In the genomic region with DNA sequence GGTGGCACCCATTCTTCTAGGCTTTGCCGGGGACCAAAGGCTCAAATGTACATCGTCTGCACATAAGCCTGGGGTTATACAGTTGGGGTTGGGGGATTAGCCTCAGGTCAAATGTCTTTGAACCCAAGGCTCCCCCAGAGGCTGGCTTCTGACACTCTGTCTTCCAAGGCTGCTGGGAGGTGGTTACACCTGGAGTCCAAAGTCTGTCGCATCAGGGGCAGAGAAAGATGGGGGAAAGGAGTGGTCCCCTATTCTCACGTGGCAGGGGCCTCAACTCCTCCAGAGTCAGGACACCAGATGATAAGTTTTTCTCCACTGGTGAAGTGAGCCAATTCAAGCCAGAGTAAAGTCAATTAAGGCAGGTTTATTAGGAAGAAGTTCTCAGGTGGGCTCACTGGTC, we compare ENCODE assay signal across 17 mouse cellular contexts.
"Had no signal": no experiment of that assay in that cellular context is flagged by ENCODE, and none has a peak within 500 bp of the region (broad histone marks: within the 10 kb centered on the region; RNA-seq: fewer than 3 reads in every experiment).

No protein-coding gene starts in this region.

- H3K4me1 ChIP-seq: limb, embryonic 10.5 days; lung, embryonic 15.5 days had no signal

- H3K27ac ChIP-seq: layer of hippocampus, adult 2 months; limb, embryonic 10.5 days; limb, embryonic 13.5 days; liver, embryonic 12.5 days; liver, embryonic 15.5 days; lung, embryonic 15.5 days had no signal

- H3K9me3 ChIP-seq: limb, embryonic 10.5 days; limb, embryonic 13.5 days; liver, embryonic 12.5 days; liver, embryonic 15.5 days; lung, embryonic 15.5 days had no signal

- H3K4me2 ChIP-seq: limb, embryonic 13.5 days; liver, embryonic 12.5 days; liver, embryonic 15.5 days; lung, embryonic 15.5 days; midbrain, embryonic 11.5 days had no signal

- H3K4me3 ChIP-seq: layer of hippocampus, adult 2 months; limb, embryonic 10.5 days; limb, embryonic 13.5 days; liver, embryonic 12.5 days; liver, embryonic 15.5 days; lung, embryonic 15.5 days had no signal

- DNase-seq: kidney, adult 11 months; kidney, postnatal 14 days; layer of hippocampus, adult 9-11 months; liver; lung, adult 18-20 months; lung, postnatal 14 days; lung, postnatal 4 days; midbrain, embryonic 14.5 days; thymus, adult 18-20 months; thymus, postnatal 36 days had no signal

- ATAC-seq: liver, embryonic 12.5 days had no signal

- H3K27me3 ChIP-seq: limb, embryonic 13.5 days; liver, embryonic 12.5 days; liver, embryonic 15.5 days; lung, embryonic 15.5 days had no signal

- H3K9ac ChIP-seq: limb, embryonic 13.5 days; liver, embryonic 12.5 days; liver, embryonic 15.5 days; lung, embryonic 15.5 days had no signal
